Mouse (Mus musculus): Measurements from ENCODE around the gene Vhl.

Gene Vhl

GRCm38 (mm10) chr6:113624989-113625770 is 1.4 kb downstream of the Vhl start:
- DNase-seq (ENCODE audit: low read depth, low spot score) = peak; percentile 34

GRCm38 (mm10) chr6:113630322-113630721 is 6.6 kb downstream of the Vhl start:
- no peak for DNase-seq (ENCODE audit: low read depth, low spot score)

- no peak for DNase-seq (ENCODE audit: low read depth, low spot score)
Observed at GRCm38 (mm10) chr6:113632863-113633262, 9.1 kb downstream of the Vhl start.

- peak; percentile 96 for DNase-seq (ENCODE audit: low read depth, low spot score)
Observed at GRCm38 (mm10) chr6:113638302-113639040, 14.7 kb downstream of the Vhl start, which contains the start of gene Irak2. Gene Irak2, plus strand, starts transcription at chr6:113638467.

GRCm38 (mm10) chr6:113639201-113639600 is 15.4 kb downstream of the Vhl start:
- DNase-seq (ENCODE audit: low read depth, low spot score) = no peak

GRCm38 (mm10) chr6:113642605-113643004 is 18.8 kb downstream of the Vhl start:
- DNase-seq (ENCODE audit: low read depth, low spot score) = no peak

GRCm38 (mm10) chr6:113643021-113643420 is 19.3 kb downstream of the Vhl start:
- no peak for DNase-seq (ENCODE audit: low read depth, low spot score)

- no peak for DNase-seq (ENCODE audit: low read depth, low spot score)
Observed at GRCm38 (mm10) chr6:113643967-113644366, 20.2 kb downstream of the Vhl start.

- no peak for DNase-seq (ENCODE audit: low read depth, low spot score)
Observed at GRCm38 (mm10) chr6:113644808-113645207, 21.0 kb downstream of the Vhl start.

GRCm38 (mm10) chr6:113649346-113650196 is 25.8 kb downstream of the Vhl start:
- no peak for DNase-seq (ENCODE audit: low read depth, low spot score)

GRCm38 (mm10) chr6:113650197-113650640 is 26.5 kb downstream of the Vhl start:
- DNase-seq (ENCODE audit: low read depth, low spot score) = no peak

GRCm38 (mm10) chr6:113651626-113652025 is 27.9 kb downstream of the Vhl start:
- DNase-seq (ENCODE audit: low read depth, low spot score) = peak; percentile 80

GRCm38 (mm10) chr6:113653551-113653950 is 29.8 kb downstream of the Vhl start:
- no peak for DNase-seq (ENCODE audit: low read depth, low spot score)

GRCm38 (mm10) chr6:113654102-113654501 is 30.3 kb downstream of the Vhl start:
- DNase-seq (ENCODE audit: low read depth, low spot score) = no peak

GRCm38 (mm10) chr6:113654753-113655397 is 31.1 kb downstream of the Vhl start:
- DNase-seq (ENCODE audit: low read depth, low spot score) = peak; percentile 54

GRCm38 (mm10) chr6:113655475-113655874 is 31.7 kb downstream of the Vhl start:
- DNase-seq (ENCODE audit: low read depth, low spot score) = no peak

- no peak for DNase-seq (ENCODE audit: low read depth, low spot score)
Observed at GRCm38 (mm10) chr6:113656847-113657246, 33.1 kb downstream of the Vhl start.

GRCm38 (mm10) chr6:113658226-113658625 is 34.5 kb downstream of the Vhl start:
- no peak for DNase-seq (ENCODE audit: low read depth, low spot score)

GRCm38 (mm10) chr6:113659648-113660491 is 36.1 kb downstream of the Vhl start:
- no peak for DNase-seq (ENCODE audit: low read depth, low spot score)

Data from ES-CJ7 (cell line).